Mouse (Mus musculus) frontal cortex, postnatal 36 days (tissue): ENCODE data around the gene Btbd35f25.
"Not testable (repeated sequence)": the region's sequence is repeated elsewhere in the genome, so short reads cannot be mapped to it uniquely, and the experiment has no call there.

Experiments
- DNase-seq, 2 experiments: peaks; one replicate each; pipeline ENCODE4 v3.0.0; 2022; ENCODE audit warnings: low spot score in 2 of 2

Btbd35f25 gene

DNA sequence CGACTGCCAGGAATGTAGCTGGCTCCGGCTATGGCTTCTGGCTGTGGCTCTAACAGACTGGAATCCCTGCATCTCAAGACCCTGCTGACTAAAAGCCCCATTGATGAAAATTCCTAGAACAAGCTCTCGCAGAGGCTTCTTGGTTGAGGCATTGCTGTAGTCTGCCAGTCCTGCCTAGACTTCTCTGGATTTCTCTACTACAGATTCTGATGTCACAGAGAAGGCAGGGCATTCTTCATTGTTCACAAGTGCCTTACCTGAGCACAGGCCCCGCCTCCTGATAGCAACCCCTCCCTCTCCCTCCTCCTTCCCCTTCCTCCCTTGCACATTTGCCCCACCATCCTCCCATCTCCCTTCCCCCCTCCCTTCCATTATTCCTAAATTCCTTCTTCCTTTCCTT lies at the start of gene Btbd35f25:
TSS of gene Btbd35f25 (minus strand) at position 101 of the 400 bp plus-strand sequence.
- not testable (repeated sequence) for DNase-seq

DNA sequence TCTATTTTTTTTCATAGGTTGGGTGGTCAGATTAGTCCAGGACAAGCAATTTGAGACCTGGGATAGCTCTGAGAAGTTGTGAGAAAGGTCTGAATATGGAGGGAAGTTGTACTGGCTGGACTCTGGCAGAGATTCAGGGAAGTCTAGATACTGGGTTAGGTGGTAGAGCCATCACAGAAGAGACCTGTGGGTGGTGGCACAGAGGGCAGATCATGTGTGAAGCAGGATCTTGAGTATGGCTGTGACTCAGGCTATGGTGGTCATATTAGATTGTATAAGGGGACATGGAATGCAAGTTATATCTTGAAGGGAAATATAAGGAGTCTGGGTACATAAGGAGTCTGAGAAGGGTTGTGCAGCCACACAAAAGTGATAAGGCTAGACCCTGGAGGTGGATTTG lies 49.3 kb upstream of the Btbd35f25 start:
- no peak for DNase-seq

DNA sequence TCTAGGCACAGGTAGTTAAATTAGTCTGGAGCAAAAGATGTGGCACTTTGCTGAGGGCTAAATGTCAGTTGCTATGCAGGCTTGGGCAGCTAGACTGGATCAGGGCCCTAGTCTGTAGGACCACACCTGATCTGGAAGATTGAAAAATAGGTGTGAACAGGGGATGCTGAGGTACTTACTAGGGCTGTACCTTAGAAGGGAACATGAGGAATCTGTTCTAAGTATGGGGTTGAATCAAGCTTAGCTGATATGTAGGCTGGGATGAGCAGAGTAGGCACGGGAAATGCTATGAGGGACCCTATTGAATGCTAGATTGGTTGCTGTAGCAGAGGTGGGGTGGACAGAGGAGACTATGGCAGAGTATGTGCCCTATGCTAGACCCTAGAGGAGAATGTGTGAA lies 47.0 kb upstream of the Btbd35f25 start:
- no peak for DNase-seq

DNA sequence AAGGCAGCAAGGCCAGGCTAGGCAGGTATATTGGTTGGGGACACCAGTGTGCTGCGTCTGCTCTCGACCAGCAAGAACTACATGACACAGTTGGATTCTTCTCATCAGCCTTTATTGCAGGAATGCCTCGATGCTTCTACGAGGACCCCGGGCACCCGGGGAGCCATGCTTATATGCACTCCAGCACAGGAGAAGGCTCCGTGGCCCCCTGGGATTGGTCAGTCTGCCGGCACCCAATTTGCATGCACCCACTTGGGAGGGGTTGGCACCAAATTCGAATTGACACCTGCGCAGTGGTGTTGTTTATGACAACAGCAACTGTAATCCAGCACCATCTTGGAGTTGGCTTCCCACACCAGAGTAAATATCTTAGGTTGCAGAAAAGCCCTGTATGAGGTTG lies 28.1 kb upstream of the Btbd35f25 start:
- no peak for DNase-seq

DNA sequence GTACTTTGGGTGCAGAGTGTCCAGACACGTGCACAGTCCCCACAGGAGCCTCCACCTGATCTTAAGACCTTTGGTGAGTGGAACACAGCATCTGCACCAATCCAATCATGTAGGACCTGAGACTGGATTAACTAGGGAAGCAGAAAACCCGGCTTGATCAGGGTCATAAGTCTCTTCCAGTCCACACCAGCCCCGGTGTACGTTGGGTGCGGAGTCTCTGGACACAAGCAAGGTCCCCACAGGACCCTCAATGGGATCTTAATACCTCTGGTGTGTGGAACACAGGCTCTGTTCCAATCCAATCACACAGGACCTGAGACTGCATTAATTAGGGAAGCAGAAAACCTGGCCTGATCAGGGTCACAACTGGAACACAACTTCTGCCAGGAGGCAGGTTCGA lies 20.0 kb upstream of the Btbd35f25 start:
- no peak for DNase-seq
